Mouse (Mus musculus) c-Kit-negative CD71-positive TER-119-positive erythroid progenitor cells, embryonic 14.5 days (primary cell): ENCODE data around the gene Sorcs2.

Experiments used
- DNase-seq: peaks from one replicate; pipeline ENCODE4 v3.0.0-alpha.2; 2013; ENCODE audit warnings: low read depth, low spot score

The Sorcs2 gene

GRCm38 (mm10) chr5:36228405-36229370 lies 169.3 kb downstream of the Sorcs2 start:
- DNase-seq, result no peak

GRCm38 (mm10) chr5:36226296-36226695 lies 171.6 kb downstream of the Sorcs2 start:
- no peak for DNase-seq

- no peak for DNase-seq
These were observed 172.1 kb downstream of the Sorcs2 start for GRCm38 (mm10) chr5:36225855-36226254.

- DNase-seq, result no peak
These were observed 174.2 kb downstream of the Sorcs2 start for GRCm38 (mm10) chr5:36223787-36224186.

- no peak for DNase-seq
These were observed 177.3 kb downstream of the Sorcs2 start for GRCm38 (mm10) chr5:36220626-36221025.

- DNase-seq, result no peak
These were observed 177.8 kb downstream of the Sorcs2 start for GRCm38 (mm10) chr5:36220105-36220504.

- no peak for DNase-seq
These were observed 184.6 kb downstream of the Sorcs2 start for GRCm38 (mm10) chr5:36213310-36213709.

GRCm38 (mm10) chr5:36208803-36209202 lies 189.1 kb downstream of the Sorcs2 start:
- DNase-seq, result no peak

- no peak for DNase-seq
These were observed 192.5 kb downstream of the Sorcs2 start for GRCm38 (mm10) chr5:36205397-36205796.

- DNase-seq, result no peak
These were observed 194.0 kb downstream of the Sorcs2 start, which contains the start of gene Psapl1 for GRCm38 (mm10) chr5:36203916-36204315. Gene Psapl1 (plus strand): TSS chr5:36204021.

- no peak for DNase-seq
These were observed 194.5 kb downstream of the Sorcs2 start for GRCm38 (mm10) chr5:36203421-36203820.

- no peak for DNase-seq
These were observed 195.2 kb downstream of the Sorcs2 start for GRCm38 (mm10) chr5:36202781-36203180.

- DNase-seq, result no peak
These were observed 198.4 kb downstream of the Sorcs2 start for GRCm38 (mm10) chr5:36199519-36199918.

- DNase-seq, result no peak
These were observed 202.5 kb downstream of the Sorcs2 start for GRCm38 (mm10) chr5:36195436-36195835.

- no peak for DNase-seq
These were observed 203.3 kb downstream of the Sorcs2 start for GRCm38 (mm10) chr5:36194631-36195030.

- no peak for DNase-seq
These were observed 205.3 kb downstream of the Sorcs2 start for GRCm38 (mm10) chr5:36192677-36193076.

- DNase-seq, result no peak
These were observed 206.1 kb downstream of the Sorcs2 start for GRCm38 (mm10) chr5:36191876-36192275.

GRCm38 (mm10) chr5:36191285-36191684 lies 206.7 kb downstream of the Sorcs2 start:
- no peak for DNase-seq

- DNase-seq, result no peak
These were observed 209.6 kb downstream of the Sorcs2 start for GRCm38 (mm10) chr5:36188310-36188709.

- DNase-seq, result no peak
These were observed 211.5 kb downstream of the Sorcs2 start for GRCm38 (mm10) chr5:36186294-36187053.

- DNase-seq, result no peak
These were observed 215.6 kb downstream of the Sorcs2 start for GRCm38 (mm10) chr5:36182326-36182725.

GRCm38 (mm10) chr5:36179708-36180107 lies 218.2 kb downstream of the Sorcs2 start:
- no peak for DNase-seq
